Mouse (Mus musculus): ENCODE results near the gene Olfr930. TPM values are rescaled to one million over a fixed set of nuclear protein-coding genes. Genes with fewer than 3 reads are reported as not detected.

The Olfr930 gene
- not detected in 2 replicates for polyA plus RNA-seq (2012; rRNA removed; ENCODE audit: low replicate concordance)

GRCm38 (mm10) chr9:38929509-38929908 lies at the start of gene Olfr930:
TSS of gene Olfr930 (plus strand) at chr9:38929809.

GRCm38 (mm10) chr9:38972013-38972412 lies 42.4 kb downstream of the Olfr930 start, which contains the start of gene Olfr933:
TSS of gene Olfr933 (plus strand) at chr9:38972313.

Other genes with a start within 250 kb of the Olfr930 start
- gene Olfr919, start 226.1 kb upstream of the Olfr930 start, polyA plus RNA-seq (2012; rRNA removed; ENCODE audit: low replicate concordance), result not detected in 2 replicates
- 29.9 and 35.9 TPM in 2 replicates for gene Vwa5a, start 211.5 kb upstream of the Olfr930 start, polyA plus RNA-seq (2012; rRNA removed; ENCODE audit: low replicate concordance)
- 0.21 and 0.32 TPM in 2 replicates for gene Olfr920, start 177.5 kb upstream of the Olfr930 start, polyA plus RNA-seq (2012; rRNA removed; ENCODE audit: low replicate concordance)
- gene Olfr921, start 156.7 kb upstream of the Olfr930 start, polyA plus RNA-seq (2012; rRNA removed; ENCODE audit: low replicate concordance), result not detected in 2 replicates
- not detected in 2 replicates for gene Olfr922, start 115.2 kb upstream of the Olfr930 start, polyA plus RNA-seq (2012; rRNA removed; ENCODE audit: low replicate concordance)
- gene Olfr923, start 103.3 kb upstream of the Olfr930 start, polyA plus RNA-seq (2012; rRNA removed; ENCODE audit: low replicate concordance), result not detected in 2 replicates
- not detected in 2 replicates for gene Olfr924, start 85.4 kb upstream of the Olfr930 start, polyA plus RNA-seq (2012; rRNA removed; ENCODE audit: low replicate concordance)
- not detected in 2 replicates for gene Olfr26, start 74.7 kb upstream of the Olfr930 start, polyA plus RNA-seq (2012; rRNA removed; ENCODE audit: low replicate concordance)
- not detected in 2 replicates for gene Olfr926, start 52.7 kb upstream of the Olfr930 start, polyA plus RNA-seq (2012; rRNA removed; ENCODE audit: low replicate concordance)
- not detected in 2 replicates for gene Olfr933, start 42.5 kb downstream of the Olfr930 start, polyA plus RNA-seq (2012; rRNA removed; ENCODE audit: low replicate concordance)
- gene Olfr934, start 58.5 kb downstream of the Olfr930 start, polyA plus RNA-seq (2012; rRNA removed; ENCODE audit: low replicate concordance), result not detected in 2 replicates
- gene Olfr935, start 69.9 kb downstream of the Olfr930 start, polyA plus RNA-seq (2012; rRNA removed; ENCODE audit: low replicate concordance), result not detected in 2 replicates
- not detected in 2 replicates for gene Olfr146, start 93.6 kb downstream of the Olfr930 start, polyA plus RNA-seq (2012; rRNA removed; ENCODE audit: low replicate concordance)
- not detected in 2 replicates for gene Olfr937, start 135.1 kb downstream of the Olfr930 start, polyA plus RNA-seq (2012; rRNA removed; ENCODE audit: low replicate concordance)
- not detected in 2 replicates for gene Olfr938, start 149.1 kb downstream of the Olfr930 start, polyA plus RNA-seq (2012; rRNA removed; ENCODE audit: low replicate concordance)
- not detected in 2 replicates for gene Olfr27, start 198.3 kb downstream of the Olfr930 start, polyA plus RNA-seq (2012; rRNA removed; ENCODE audit: low replicate concordance)
- not detected in 2 replicates for gene Olfr943, start 236.5 kb downstream of the Olfr930 start, polyA plus RNA-seq (2012; rRNA removed; ENCODE audit: low replicate concordance)

Measured in subcutaneous adipose tissue, adult 2 months (tissue).